Mouse (Mus musculus): ENCODE results near the gene Bmi1. TPM values are rescaled to one million over a fixed set of nuclear protein-coding genes. Genes with fewer than 3 reads are reported as not detected.

Gene Bmi1
- polyA plus RNA-seq, 1 experiment: not detected

- H3K4me1 ChIP-seq (ENCODE audit: control insufficient read depth, insufficient read depth, low read length): peaks cover 5% of the 10 kb centered on the region
- TF ChIP-seq CTCF (IDR thresholded peaks at IDR 0.05; ENCODE audit: insufficient read depth, low read depth, low read length) (no peak), POLR2A (IDR thresholded peaks at IDR 0.05; ENCODE audit: insufficient read depth, low read depth, low read length) (no peak)
- WGBS: 4% methylated on average over 56 of the region's 56 CpGs
- H3K4me3 ChIP-seq (ENCODE audit: insufficient read depth, low read depth, low read length): no peak overlapping the region
- no peak overlapping the region for H3K27ac ChIP-seq (ENCODE audit: insufficient read depth, low read depth, low read length)
These were observed 22.0 kb downstream of the Bmi1 start for GRCm38 (mm10) chr2:18698663-18699385.

- Histone ChIP-seq H3K4me1 (ENCODE audit: control insufficient read depth, insufficient read depth, low read length) (peaks cover 5% of the 10 kb centered on the region), H3K27ac (ENCODE audit: insufficient read depth, low read depth, low read length) (no peak overlapping the region), H3K4me3 (ENCODE audit: insufficient read depth, low read depth, low read length) (no peak overlapping the region)
- TF ChIP-seq POLR2A (IDR thresholded peaks at IDR 0.05; ENCODE audit: insufficient read depth, low read depth, low read length) (no peak), CTCF (IDR thresholded peaks at IDR 0.05; ENCODE audit: insufficient read depth, low read depth, low read length) (no peak)
- 11% methylated on average over 11 of the region's 11 CpGs for WGBS
These were observed 22.7 kb downstream of the Bmi1 start for GRCm38 (mm10) chr2:18699401-18699990.

GRCm38 (mm10) chr2:18710356-18710755 lies 33.5 kb downstream of the Bmi1 start:
- WGBS: 70% methylated on average over 3 of the region's 3 CpGs
- H3K4me3 ChIP-seq (ENCODE audit: insufficient read depth, low read depth, low read length): no peak overlapping the region
- TF ChIP-seq CTCF (IDR thresholded peaks at IDR 0.05; ENCODE audit: insufficient read depth, low read depth, low read length) (no peak), POLR2A (IDR thresholded peaks at IDR 0.05; ENCODE audit: insufficient read depth, low read depth, low read length) (no peak)
- H3K4me1 ChIP-seq (ENCODE audit: control insufficient read depth, insufficient read depth, low read length): no peaks in the 10 kb centered on the region
- H3K27ac ChIP-seq (ENCODE audit: insufficient read depth, low read depth, low read length): no peak overlapping the region

GRCm38 (mm10) chr2:18713071-18713470 lies 36.3 kb downstream of the Bmi1 start:
- WGBS: 69% methylated on average over 2 of the region's 2 CpGs
- TF ChIP-seq POLR2A (IDR thresholded peaks at IDR 0.05; ENCODE audit: insufficient read depth, low read depth, low read length) (no peak), CTCF (IDR thresholded peaks at IDR 0.05; ENCODE audit: insufficient read depth, low read depth, low read length) (no peak)
- H3K27ac ChIP-seq (ENCODE audit: insufficient read depth, low read depth, low read length): no peak overlapping the region
- no peak overlapping the region for H3K4me3 ChIP-seq (ENCODE audit: insufficient read depth, low read depth, low read length)
- H3K4me1 ChIP-seq (ENCODE audit: control insufficient read depth, insufficient read depth, low read length): no peaks in the 10 kb centered on the region

GRCm38 (mm10) chr2:18714337-18714736 lies 37.5 kb downstream of the Bmi1 start:
- TF ChIP-seq CTCF (IDR thresholded peaks at IDR 0.05; ENCODE audit: insufficient read depth, low read depth, low read length): no peak
- no peak for TF ChIP-seq POLR2A (IDR thresholded peaks at IDR 0.05; ENCODE audit: insufficient read depth, low read depth, low read length)
- H3K27ac ChIP-seq (ENCODE audit: insufficient read depth, low read depth, low read length): no peak overlapping the region
- H3K4me3 ChIP-seq (ENCODE audit: insufficient read depth, low read depth, low read length): no peak overlapping the region
- no peaks in the 10 kb centered on the region for H3K4me1 ChIP-seq (ENCODE audit: control insufficient read depth, insufficient read depth, low read length)
- 82% methylated on average over 3 of the region's 3 CpGs for WGBS

- Histone ChIP-seq H3K4me3 (ENCODE audit: insufficient read depth, low read depth, low read length) (no peak overlapping the region), H3K4me1 (ENCODE audit: control insufficient read depth, insufficient read depth, low read length) (no peaks in the 10 kb centered on the region), H3K27ac (ENCODE audit: insufficient read depth, low read depth, low read length) (no peak overlapping the region)
- TF ChIP-seq POLR2A (IDR thresholded peaks at IDR 0.05; ENCODE audit: insufficient read depth, low read depth, low read length) (no peak), CTCF (IDR thresholded peaks at IDR 0.05; ENCODE audit: insufficient read depth, low read depth, low read length) (no peak)
- over 99% methylated on average over 4 of the region's 4 CpGs for WGBS
These were observed 41.7 kb downstream of the Bmi1 start for GRCm38 (mm10) chr2:18718521-18718920.

GRCm38 (mm10) chr2:18722208-18722830 lies 45.5 kb downstream of the Bmi1 start:
- no peaks in the 10 kb centered on the region for H3K4me1 ChIP-seq (ENCODE audit: control insufficient read depth, insufficient read depth, low read length)

GRCm38 (mm10) chr2:18724462-18724861 lies 47.6 kb downstream of the Bmi1 start:
- Histone ChIP-seq H3K27ac (ENCODE audit: insufficient read depth, low read depth, low read length) (no peak overlapping the region), H3K4me1 (ENCODE audit: control insufficient read depth, insufficient read depth, low read length) (no peaks in the 10 kb centered on the region), H3K4me3 (ENCODE audit: insufficient read depth, low read depth, low read length) (no peak overlapping the region)
- 94% methylated on average over 1 of the region's 1 CpGs for WGBS
- TF ChIP-seq POLR2A (IDR thresholded peaks at IDR 0.05; ENCODE audit: insufficient read depth, low read depth, low read length): no peak
- TF ChIP-seq CTCF (IDR thresholded peaks at IDR 0.05; ENCODE audit: insufficient read depth, low read depth, low read length): no peak

More at GRCm38 (mm10) chr2:18722208-18722830, 45.5 kb downstream of the Bmi1 start:
- WGBS: 50% methylated on average over 3 of the region's 3 CpGs
- TF ChIP-seq CTCF (IDR thresholded peaks at IDR 0.05; ENCODE audit: insufficient read depth, low read depth, low read length): no peak
- TF ChIP-seq POLR2A (IDR thresholded peaks at IDR 0.05; ENCODE audit: insufficient read depth, low read depth, low read length): no peak
- Histone ChIP-seq H3K27ac (ENCODE audit: insufficient read depth, low read depth, low read length) (no peak overlapping the region), H3K4me3 (ENCODE audit: insufficient read depth, low read depth, low read length) (no peak overlapping the region)

- Histone ChIP-seq H3K4me3 (ENCODE audit: insufficient read depth, low read depth, low read length) (no peak overlapping the region), H3K4me1 (ENCODE audit: control insufficient read depth, insufficient read depth, low read length) (no peaks in the 10 kb centered on the region), H3K27ac (ENCODE audit: insufficient read depth, low read depth, low read length) (no peak overlapping the region)
- WGBS: 87% methylated on average over 4 of the region's 4 CpGs
- TF ChIP-seq CTCF (IDR thresholded peaks at IDR 0.05; ENCODE audit: insufficient read depth, low read depth, low read length) (no peak), POLR2A (IDR thresholded peaks at IDR 0.05; ENCODE audit: insufficient read depth, low read depth, low read length) (no peak)
These were observed 49.1 kb downstream of the Bmi1 start for GRCm38 (mm10) chr2:18725880-18726279.

Measured in olfactory bulb, adult 2 months (tissue).